Mouse (Mus musculus) cerebellum, adult 8-10 months (tissue): ENCODE results near the gene Olfr1151.

Experiments
- DNase-seq: peaks from one replicate; pipeline ENCODE4 v3.0.0; 2022

Gene Olfr1151

GRCm38 (mm10) chr2:87855562-87855961 lies at the start of gene Olfr1151:
Olfr1151 (plus strand) TSS chr2:87855862.
- no peak for DNase-seq

- no peak for DNase-seq
These were observed 46.1 kb upstream of the Olfr1151 start, which contains the start of gene Olfr1145 for GRCm38 (mm10) chr2:87809522-87809921. Olfr1145 (plus strand) TSS chr2:87809822.

- DNase-seq: no peak
These were observed 25.4 kb upstream of the Olfr1151 start, which contains the start of gene Olfr1148 for GRCm38 (mm10) chr2:87830233-87830632. Olfr1148 (plus strand) TSS chr2:87830533.

- DNase-seq: no peak
These were observed 12.0 kb upstream of the Olfr1151 start, which contains the start of gene Olfr1150-ps1 for GRCm38 (mm10) chr2:87843693-87844092. Olfr1150-ps1 (plus strand) TSS chr2:87843993.

GRCm38 (mm10) chr2:87866192-87866591 lies 10.5 kb downstream of the Olfr1151 start, which contains the start of gene Olfr1152:
Olfr1152 (plus strand) TSS chr2:87866492.
- no peak for DNase-seq

GRCm38 (mm10) chr2:87894662-87895061 lies 39.0 kb downstream of the Olfr1151 start, which contains the start of gene Olfr1153:
Olfr1153 (plus strand) TSS chr2:87894962.
- no peak for DNase-seq

- no peak for DNase-seq
These were observed 49.4 kb downstream of the Olfr1151 start, which contains the start of gene Olfr1154 for GRCm38 (mm10) chr2:87905066-87905465. Olfr1154 (minus strand) TSS chr2:87905166.
